Mouse (Mus musculus): ENCODE measurements at regions not wholly inside any gene's neighbourhood (a gene's known extent, or its start where the extent isn't known, plus 50 kb on each side); places are given as distances from the start of the nearest gene placed in this dataset.

DNA sequence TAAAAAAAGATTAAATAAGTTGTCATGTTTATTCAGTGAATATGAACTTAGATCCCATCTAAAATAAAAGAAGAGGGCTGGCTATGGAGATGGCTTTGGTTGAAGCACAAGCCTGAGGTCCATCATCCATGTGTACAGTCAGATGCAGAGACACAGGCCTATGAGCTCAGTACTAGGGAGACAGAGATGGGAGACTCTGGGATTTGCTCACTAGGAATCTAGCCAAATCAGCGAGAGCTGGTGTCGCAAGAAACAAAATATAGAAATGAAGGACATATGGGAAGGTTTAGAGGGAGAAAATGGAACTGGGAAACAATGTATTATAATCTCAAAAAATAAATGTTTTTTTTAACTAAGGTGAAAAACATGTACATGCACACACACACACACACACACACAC, 326.6 kb downstream of the Col12a1 start:
- TF ChIP-seq POLR2A (IDR thresholded peaks at IDR 0.05; ENCODE audit: extremely low read depth, insufficient read depth, low read length) = no peak
- TF ChIP-seq CTCF (IDR thresholded peaks at IDR 0.05; ENCODE audit: low read depth, low read length) = no peak
- H3K36me3 ChIP-seq (ENCODE audit: control insufficient read depth, insufficient read depth, low read length) = no peaks in the 10 kb centered on the region
- no peaks in the 10 kb centered on the region for H3K4me1 ChIP-seq (ENCODE audit: control insufficient read depth, insufficient read depth, low read length)
- no peak overlapping the region for H3K9ac ChIP-seq (ENCODE audit: low read depth, low read length)
- WGBS = 78% methylated on average over 2 of the region's 2 CpGs
- H3K79me2 ChIP-seq (ENCODE audit: control insufficient read depth, insufficient read depth, low read length) = no peaks in the 10 kb centered on the region
- no peak for DNase-seq (ENCODE audit: extremely low read depth, low read depth, low spot score)
- H3K27me3 ChIP-seq (ENCODE audit: control insufficient read depth, insufficient read depth, low read length) = no peaks in the 10 kb centered on the region
- no peak overlapping the region for H3K27ac ChIP-seq (replicated peaks; ENCODE audit: insufficient read depth, low read depth, low read length)
- H3K4me3 ChIP-seq (ENCODE audit: insufficient read depth, low read depth, low read length) = no peak overlapping the region

DNA sequence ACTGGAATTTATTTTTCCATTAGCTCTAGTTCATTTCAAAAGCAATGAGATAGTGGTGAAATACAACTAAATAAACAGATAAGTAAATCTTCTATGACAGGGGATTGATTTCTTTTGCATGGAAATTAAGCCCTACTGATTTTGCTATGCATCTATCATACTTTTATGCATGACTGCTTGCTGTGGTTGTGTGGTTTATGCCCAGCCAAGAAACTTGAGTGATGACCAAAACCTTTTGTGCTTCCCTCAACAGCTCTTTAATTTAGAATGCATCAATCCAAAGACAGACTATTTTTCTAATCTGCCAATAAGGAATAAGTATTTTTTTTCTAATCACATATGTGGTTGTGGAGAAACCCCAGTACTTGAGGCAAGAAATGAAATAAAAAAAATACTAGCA, 303.6 kb downstream of the Col12a1 start:
- no peak for DNase-seq (ENCODE audit: extremely low read depth, low read depth, low spot score)
- no peak for TF ChIP-seq CTCF (IDR thresholded peaks at IDR 0.05; ENCODE audit: low read depth, low read length)
- TF ChIP-seq POLR2A (IDR thresholded peaks at IDR 0.05; ENCODE audit: extremely low read depth, insufficient read depth, low read length) = no peak
- Histone ChIP-seq H3K4me1 (ENCODE audit: control insufficient read depth, insufficient read depth, low read length) (no peaks in the 10 kb centered on the region), H3K27ac (replicated peaks; ENCODE audit: insufficient read depth, low read depth, low read length) (no peak overlapping the region), H3K9ac (ENCODE audit: low read depth, low read length) (no peak overlapping the region), H3K4me3 (ENCODE audit: insufficient read depth, low read depth, low read length) (no peak overlapping the region), H3K79me2 (ENCODE audit: control insufficient read depth, insufficient read depth, low read length) (no peaks in the 10 kb centered on the region), H3K27me3 (ENCODE audit: control insufficient read depth, insufficient read depth, low read length) (no peaks in the 10 kb centered on the region), H3K36me3 (ENCODE audit: control insufficient read depth, insufficient read depth, low read length) (no peaks in the 10 kb centered on the region)

DNA sequence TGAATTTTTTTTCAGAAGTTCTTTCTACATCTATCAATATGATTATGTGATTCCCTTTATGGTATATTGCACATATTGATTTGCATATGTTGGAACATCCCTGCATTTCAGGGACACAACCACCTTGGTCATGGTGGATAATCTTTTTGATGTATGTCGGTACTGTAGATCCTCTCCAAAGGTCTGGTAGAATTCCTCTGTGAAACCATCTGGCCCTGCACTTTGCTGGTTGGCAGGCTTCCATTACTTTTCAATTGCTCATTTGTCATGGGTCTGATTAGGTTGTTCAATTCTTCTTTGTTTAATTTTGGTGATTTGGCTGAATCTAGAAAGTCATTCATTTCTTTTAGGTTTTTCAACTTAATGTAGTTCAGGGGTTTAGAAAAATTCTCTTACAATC, 288.2 kb downstream of the Col12a1 start:
- Histone ChIP-seq H3K9ac (ENCODE audit: low read depth, low read length) (no peak overlapping the region), H3K4me1 (ENCODE audit: control insufficient read depth, insufficient read depth, low read length) (no peaks in the 10 kb centered on the region; the same call in 1 of the 2 replicates), H3K27me3 (ENCODE audit: control insufficient read depth, insufficient read depth, low read length) (no peaks in the 10 kb centered on the region), H3K27ac (replicated peaks; ENCODE audit: insufficient read depth, low read depth, low read length) (no peak overlapping the region), H3K4me3 (ENCODE audit: insufficient read depth, low read depth, low read length) (no peak overlapping the region), H3K79me2 (ENCODE audit: control insufficient read depth, insufficient read depth, low read length) (no peaks in the 10 kb centered on the region), H3K36me3 (ENCODE audit: control insufficient read depth, insufficient read depth, low read length) (no peaks in the 10 kb centered on the region)
- 83% methylated on average over 1 of the region's 1 CpGs for WGBS
- no peak for TF ChIP-seq POLR2A (IDR thresholded peaks at IDR 0.05; ENCODE audit: extremely low read depth, insufficient read depth, low read length)
- TF ChIP-seq CTCF (IDR thresholded peaks at IDR 0.05; ENCODE audit: low read depth, low read length) = no peak
- peak; percentile 26 for DNase-seq (ENCODE audit: extremely low read depth, low read depth, low spot score)

DNA sequence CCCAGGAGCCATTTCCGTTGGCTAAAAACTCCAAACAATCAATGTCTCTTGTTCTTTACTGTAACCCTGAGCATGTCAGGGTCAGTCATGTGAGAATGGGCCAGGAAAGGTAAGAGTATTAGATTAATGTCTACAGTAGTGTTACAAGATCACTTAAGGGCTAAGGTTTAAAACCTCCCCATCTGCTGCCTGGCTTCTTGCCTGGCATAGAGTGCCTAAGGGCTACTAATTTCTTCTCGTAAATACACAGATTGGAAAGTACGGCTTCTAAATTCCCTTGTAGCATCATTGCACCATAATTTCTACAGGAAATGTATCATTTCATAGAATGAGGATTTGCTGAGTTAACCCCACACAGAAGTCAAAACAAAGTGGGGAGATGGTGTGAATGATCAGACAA, 281.0 kb downstream of the Col12a1 start:
- DNase-seq (ENCODE audit: extremely low read depth, low read depth, low spot score) = no peak
- H3K36me3 ChIP-seq (ENCODE audit: control insufficient read depth, insufficient read depth, low read length) = no peaks in the 10 kb centered on the region
- 92% methylated on average over 3 of the region's 3 CpGs for WGBS
- no peaks in the 10 kb centered on the region for H3K4me1 ChIP-seq (ENCODE audit: control insufficient read depth, insufficient read depth, low read length)
- no peak for TF ChIP-seq CTCF (IDR thresholded peaks at IDR 0.05; ENCODE audit: low read depth, low read length)
- no peak for TF ChIP-seq POLR2A (IDR thresholded peaks at IDR 0.05; ENCODE audit: extremely low read depth, insufficient read depth, low read length)
- H3K27me3 ChIP-seq (ENCODE audit: control insufficient read depth, insufficient read depth, low read length) = no peaks in the 10 kb centered on the region
- H3K9ac ChIP-seq (ENCODE audit: low read depth, low read length) = no peak overlapping the region
- no peak overlapping the region for H3K4me3 ChIP-seq (ENCODE audit: insufficient read depth, low read depth, low read length)
- no peak overlapping the region for H3K27ac ChIP-seq (replicated peaks; ENCODE audit: insufficient read depth, low read depth, low read length)
- H3K79me2 ChIP-seq (ENCODE audit: control insufficient read depth, insufficient read depth, low read length) = no peaks in the 10 kb centered on the region

DNA sequence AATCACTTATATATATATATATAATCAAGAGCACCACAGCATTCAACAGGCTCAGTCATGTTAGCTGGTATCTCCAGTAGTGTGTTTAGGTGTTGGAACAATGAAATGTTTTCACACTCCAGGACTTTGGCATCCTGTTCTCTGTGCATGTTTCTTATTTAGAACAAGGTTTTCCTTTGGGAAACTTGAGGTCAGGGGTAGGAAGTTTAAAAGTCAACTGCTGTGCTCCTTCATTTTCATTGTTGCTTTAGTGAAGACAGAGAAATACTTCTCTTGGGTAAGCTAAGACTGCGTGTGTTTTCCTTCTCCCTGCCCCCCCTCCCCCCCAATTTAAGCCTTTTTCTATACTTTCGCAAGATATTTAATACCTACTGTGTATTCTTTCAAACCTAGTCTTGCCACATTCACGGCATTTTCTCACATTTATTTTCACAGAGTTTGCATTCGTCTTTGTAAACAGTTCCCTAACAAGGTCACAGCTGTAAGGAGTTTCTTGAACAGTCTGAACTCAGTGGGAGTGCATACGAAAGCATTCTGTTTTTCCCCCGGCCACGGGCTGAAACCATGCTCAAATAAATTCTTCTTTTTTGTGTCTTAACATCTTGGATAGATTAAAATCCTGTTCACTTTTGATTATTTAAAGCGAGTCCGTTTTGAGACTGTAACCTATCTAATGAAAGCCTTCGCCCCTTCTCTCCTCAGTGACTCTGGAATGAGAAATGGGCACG, 279.2 kb downstream of the Col12a1 start:
- Histone ChIP-seq H3K27ac (replicated peaks; ENCODE audit: insufficient read depth, low read depth, low read length) (no peak overlapping the region), H3K79me2 (ENCODE audit: control insufficient read depth, insufficient read depth, low read length) (no peaks in the 10 kb centered on the region), H3K4me3 (ENCODE audit: insufficient read depth, low read depth, low read length) (no peak overlapping the region), H3K9ac (ENCODE audit: low read depth, low read length) (no peak overlapping the region), H3K4me1 (ENCODE audit: control insufficient read depth, insufficient read depth, low read length) (no peaks in the 10 kb centered on the region), H3K27me3 (ENCODE audit: control insufficient read depth, insufficient read depth, low read length) (no peaks in the 10 kb centered on the region), H3K36me3 (ENCODE audit: control insufficient read depth, insufficient read depth, low read length) (no peaks in the 10 kb centered on the region)
- DNase-seq (ENCODE audit: extremely low read depth, low read depth, low spot score) = no peak
- TF ChIP-seq POLR2A (IDR thresholded peaks at IDR 0.05; ENCODE audit: extremely low read depth, insufficient read depth, low read length) = no peak
- WGBS = 53% methylated on average over 11 of the region's 11 CpGs

DNA sequence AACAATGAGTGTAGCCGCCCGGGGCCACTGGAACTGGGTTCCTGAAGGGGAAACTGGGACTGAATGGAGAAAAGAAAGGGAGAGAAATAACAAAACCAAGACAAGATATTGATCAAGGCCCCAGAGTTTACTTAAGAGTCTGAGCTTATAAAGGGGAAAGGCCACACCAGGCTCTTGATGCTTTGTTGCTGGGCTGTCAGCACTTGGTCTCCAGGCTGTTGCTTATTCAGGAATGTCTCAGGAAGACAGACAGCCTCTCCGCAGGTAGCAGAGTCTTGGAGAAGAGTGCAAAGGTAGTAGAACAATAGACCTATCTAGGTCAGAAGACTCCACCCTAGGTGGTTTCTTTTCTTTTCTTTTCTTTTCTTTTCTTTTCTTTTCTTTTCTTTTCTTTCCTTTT, 263.4 kb downstream of the Col12a1 start:
- TF ChIP-seq CTCF (IDR thresholded peaks at IDR 0.05; ENCODE audit: low read depth, low read length) (no peak), POLR2A (IDR thresholded peaks at IDR 0.05; ENCODE audit: extremely low read depth, insufficient read depth, low read length) (no peak)
- H3K27ac ChIP-seq (replicated peaks; ENCODE audit: insufficient read depth, low read depth, low read length) = no peak overlapping the region
- no peaks in the 10 kb centered on the region for H3K79me2 ChIP-seq (ENCODE audit: control insufficient read depth, insufficient read depth, low read length)
- H3K9ac ChIP-seq (ENCODE audit: low read depth, low read length) = no peak overlapping the region
- no peak overlapping the region for H3K4me3 ChIP-seq (ENCODE audit: insufficient read depth, low read depth, low read length)
- no peaks in the 10 kb centered on the region for H3K4me1 ChIP-seq (ENCODE audit: control insufficient read depth, insufficient read depth, low read length)
- no peaks in the 10 kb centered on the region for H3K27me3 ChIP-seq (ENCODE audit: control insufficient read depth, insufficient read depth, low read length)
- no peak for DNase-seq (ENCODE audit: extremely low read depth, low read depth, low spot score)
- no peaks in the 10 kb centered on the region for H3K36me3 ChIP-seq (ENCODE audit: control insufficient read depth, insufficient read depth, low read length)
- 73% methylated on average over 3 of the region's 3 CpGs for WGBS
